Mouse (Mus musculus) layer of hippocampus, postnatal 10 days (tissue): ENCODE results near the gene Hist2h4. TPM values are rescaled to one million over a fixed set of nuclear protein-coding genes. Genes with fewer than 3 reads are reported as not detected.

Experiments
- DNase-seq, 2 experiments: peaks; one replicate each; pipeline ENCODE4 v3.0.0; 2021; ENCODE audit warnings: low spot score in 2 of 2
- microRNA-seq, 2 experiments: library from miRNA; unstranded; fragments of <30 nt; microRNA quantifications; one replicate each; pipeline ENCODE4 v1.2.0; 2021
- total RNA-seq, 2 experiments: library from RNA; stranded (reverse); gene quantifications; 2 replicates each; pipeline ENCODE4 v1.2.3; 2021

Hist2h4 gene
- total RNA-seq, 2 experiments from 2014 or later, result 32.6 to 33.2 TPM

GRCm38 (mm10) chr3:96226695-96227648, 36.1 kb downstream of the Hist2h4 start:
- no peak for DNase-seq

GRCm38 (mm10) chr3:96225421-96225820, 37.7 kb downstream of the Hist2h4 start:
- DNase-seq, result no peak

GRCm38 (mm10) chr3:96222774-96223173, 40.3 kb downstream of the Hist2h4 start:
- DNase-seq, result no peak

GRCm38 (mm10) chr3:96221640-96222038, 41.5 kb downstream of the Hist2h4 start:
- no peak for DNase-seq

- DNase-seq, result peak; percentile 59 to 81
Measured at GRCm38 (mm10) chr3:96220765-96221639, 42.1 kb downstream of the Hist2h4 start, which contains the start of the genes Hist2h2ac and Hist2h2be. Hist2h2ac (minus strand) TSS chr3:96220880. Hist2h2be (plus strand) TSS chr3:96221119.

- peak in 1 of 2 experiments; percentile 69 for DNase-seq
Measured at GRCm38 (mm10) chr3:96220131-96220764, 42.9 kb downstream of the Hist2h4 start.

- DNase-seq, result peak; percentile 73 to 82
Measured at GRCm38 (mm10) chr3:96219661-96220130, 43.4 kb downstream of the Hist2h4 start, which contains the start of the genes Bola1 and Hist2h2ab. Bola1 (minus strand) TSS chr3:96219709. Hist2h2ab (plus strand) TSS chr3:96219865.

GRCm38 (mm10) chr3:96219191-96219641, 43.9 kb downstream of the Hist2h4 start:
- DNase-seq, result no peak

Small RNA genes lying within 50 kb of the gene (microRNA-seq; reads per million reads assigned to microRNA genes)
- gene Gm44492 (0 reads per million in 2 experiments), gene Gm47311 (0 reads per million in 2 experiments), gene Gm47313 (0 reads per million in 2 experiments)

Other genes with a start within 250 kb of the Hist2h4 start
- gene Vps45, start 204.8 kb downstream of the Hist2h4 start, total RNA-seq, result 10 to 100 TPM; 41.9 to 42.2 TPM
- 10 to 100 TPM; 17.7 to 21.0 TPM for gene Otud7b, start 158.8 kb downstream of the Hist2h4 start, total RNA-seq
- gene Mtmr11, start 101.3 kb downstream of the Hist2h4 start, total RNA-seq, result 1 to 10 TPM; 5.5 to 9.2 TPM
- 10 to 100 TPM; 54.3 to 55.7 TPM for gene Sf3b4, start 91.0 kb downstream of the Hist2h4 start, total RNA-seq
- 100 to 1,000 TPM; 317 to 343 TPM for gene Sv2a, start 82.2 kb downstream of the Hist2h4 start, total RNA-seq
- 10 to 100 TPM; 20.9 to 22.8 TPM for gene Bola1, start 43.6 kb downstream of the Hist2h4 start, total RNA-seq
- gene Hist2h2ab, start 43.4 kb downstream of the Hist2h4 start, total RNA-seq, result 10 to 100 TPM; 16.7 to 16.8 TPM
- 10 to 100 TPM; 42.5 to 52.0 TPM for gene Hist2h2ac, start 42.4 kb downstream of the Hist2h4 start, total RNA-seq
- gene Hist2h2be, start 42.2 kb downstream of the Hist2h4 start, total RNA-seq, result 1 to 10 TPM; 3.9 TPM
- gene Hist2h3c2, start 24.2 kb downstream of the Hist2h4 start, total RNA-seq, result 10 to 100 TPM; 18.2 to 19.1 TPM
- 100 to 1,000 TPM; 287 to 323 TPM for gene Hist2h2aa2, start 23.0 kb downstream of the Hist2h4 start, total RNA-seq
- 10 to 100 TPM in 1 of 2 experiments, 1 to 10 TPM in 1; 6.0 to 16.1 TPM for gene Hist2h2aa1, start 17.8 kb downstream of the Hist2h4 start, total RNA-seq
- gene Hist2h3c1, start 16.6 kb downstream of the Hist2h4 start, total RNA-seq, result not detected
- 100 to 1,000 TPM; 161 to 165 TPM for gene Hist2h3b, start 5.3 kb upstream of the Hist2h4 start, total RNA-seq
- gene Hist2h2bb, start 6.4 kb upstream of the Hist2h4 start, total RNA-seq, result 100 to 1,000 TPM; 211 to 217 TPM
- 1 to 10 TPM; 1.9 TPM for gene Fcgr1, start 30.7 kb upstream of the Hist2h4 start, total RNA-seq
- not detected for gene BC107364, start 189.0 kb upstream of the Hist2h4 start, total RNA-seq